Mouse (Mus musculus) lung, embryonic 14.5 days (tissue): ENCODE data around the gene Patl2. TPM values are rescaled to one million over a fixed set of nuclear protein-coding genes. Genes with fewer than 3 reads are reported as not detected.

ENCODE experiments used
- ATAC-seq: fragments of 200-750 bp; cut with Nextera tagmentation; 2 replicates; pipeline ENCODE4 v1.8.0; 2017; ENCODE audit warnings: mild to moderate bottlenecking, moderate TSS enrichment, moderate library complexity; ENCODE audit not compliant: insufficient read depth
- DNase-seq: peaks from one replicate; pipeline ENCODE4 v3.0.0-alpha.2; 2015
- H3K27ac ChIP-seq: fragments of 300-500 bp; sonication (generic); 2 replicates; pipeline ENCODE4 v1.5.1; 2014; ENCODE audit warnings: low read depth, mild to moderate bottlenecking, moderate library complexity
- H3K27me3 ChIP-seq: fragments of 300-500 bp; sonication (generic); 2 replicates; pipeline ENCODE4 v1.6.1; 2014; ENCODE audit warnings: low read length, control low read depth; ENCODE audit not compliant: insufficient read depth
- H3K36me3 ChIP-seq: fragments of 300-500 bp; sonication (generic); 2 replicates; pipeline ENCODE4 v1.6.1; 2014; ENCODE audit warnings: control low read depth; ENCODE audit not compliant: insufficient read depth
- H3K4me1 ChIP-seq: fragments of 300-500 bp; sonication (generic); 2 replicates; pipeline ENCODE4 v1.6.1; 2014; ENCODE audit warnings: antibody characterized with exemption, control low read depth; ENCODE audit not compliant: insufficient read depth
- H3K4me2 ChIP-seq: fragments of 300-500 bp; sonication (generic); 2 replicates; pipeline ENCODE4 v1.6.1; 2014; ENCODE audit warnings: mild to moderate bottlenecking
- H3K4me3 ChIP-seq: fragments of 300-500 bp; sonication (generic); 2 replicates; pipeline ENCODE4 v1.5.1; 2014; ENCODE audit warnings: low read depth, low read length
- H3K9ac ChIP-seq: fragments of 300-500 bp; sonication (generic); 2 replicates; pipeline ENCODE4 v1.6.1; 2014
- H3K9me3 ChIP-seq: fragments of 300-500 bp; sonication (generic); 2 replicates; pipeline ENCODE4 v1.6.1; 2016; ENCODE audit warnings: low read depth, low read length, control low read depth
- CTCF ChIP-seq: IDR thresholded peaks from 2 replicates; pipeline ENCODE4 v1.5.1; 2016; ENCODE audit warnings: antibody characterized with exemption, low read depth
- WGBS: fragments of 180-500 bp; shearing (Covaris S2); extraction: QIAGEN DNeasy Blood & Tissue Kit; methylation state at CpG from one replicate; pipeline ENCODE4 v1.1.7; 2014; 5-methylcytosine and 5-hydroxymethylcytosine counted together
- polyA plus RNA-seq: library from polyadenylated mRNA; unstranded; fragments of >200 nt; fragmentation: Nextera tagmentation; extraction: Ambion mirVana; gene quantifications from 2 replicates; pipeline ENCODE4 v1.2.1, GENCODE M21; 2014

Patl2 gene
- polyA plus RNA-seq, 1 experiment from 2014 or later = not detected

- no peaks in the 10 kb centered on the region for H3K27me3 ChIP-seq
- no peak overlapping the region for H3K27ac ChIP-seq
- DNase-seq = no peak
- no peak overlapping the region for H3K4me2 ChIP-seq
- WGBS = 77% methylated on average over 6 of the region's 6 CpGs
- ATAC-seq = no peak
- H3K36me3 ChIP-seq = peaks cover 5% of the 10 kb centered on the region; the same call in 1 of the 2 replicates
- H3K9me3 ChIP-seq = no peaks in the 10 kb centered on the region
- peaks cover 9% of the 10 kb centered on the region; the same call in 1 of the 2 replicates for H3K4me1 ChIP-seq
- H3K4me3 ChIP-seq = no peak overlapping the region
- TF ChIP-seq CTCF = no peak
- no peak overlapping the region for H3K9ac ChIP-seq
These were observed 26.3 kb downstream of the Patl2 start for GRCm38 (mm10) chr2:122159667-122160066.

GRCm38 (mm10) chr2:122158362-122158802 is 27.6 kb downstream of the Patl2 start:
- H3K9ac ChIP-seq = no peak overlapping the region
- peak; percentile 52 for DNase-seq
- no peak overlapping the region for H3K4me3 ChIP-seq
- peak overlapping the region; percentile 46; the same call in 1 of the 2 replicates for H3K27ac ChIP-seq
- peak; percentile 39; the same call in 1 of the 2 replicates for ATAC-seq
- TF ChIP-seq CTCF = no peak
- H3K27me3 ChIP-seq = no peaks in the 10 kb centered on the region
- peaks cover 9% of the 10 kb centered on the region for H3K36me3 ChIP-seq
- H3K9me3 ChIP-seq = no peaks in the 10 kb centered on the region
- H3K4me1 ChIP-seq = peaks cover 9% of the 10 kb centered on the region; the same call in 1 of the 2 replicates
- no peak overlapping the region for H3K4me2 ChIP-seq
- 25% methylated on average over 6 of the region's 6 CpGs for WGBS

GRCm38 (mm10) chr2:122157561-122157960 is 28.4 kb downstream of the Patl2 start:
- no peak for ATAC-seq
- H3K27ac ChIP-seq = no peak overlapping the region
- no peak for DNase-seq
- H3K4me2 ChIP-seq = no peak overlapping the region
- peaks cover 9% of the 10 kb centered on the region; the same call in 1 of the 2 replicates for H3K4me1 ChIP-seq
- H3K4me3 ChIP-seq = no peak overlapping the region
- no peak for TF ChIP-seq CTCF
- H3K9ac ChIP-seq = no peak overlapping the region
- H3K36me3 ChIP-seq = peaks cover 14% of the 10 kb centered on the region
- H3K9me3 ChIP-seq = no peaks in the 10 kb centered on the region
- no peaks in the 10 kb centered on the region for H3K27me3 ChIP-seq

- no peak overlapping the region for H3K4me3 ChIP-seq
- H3K27ac ChIP-seq = no peak overlapping the region
- no peaks in the 10 kb centered on the region for H3K9me3 ChIP-seq
- no peaks in the 10 kb centered on the region for H3K27me3 ChIP-seq
- TF ChIP-seq CTCF = no peak
- DNase-seq (no peak), ATAC-seq (no peak)
- 82% methylated on average over 4 of the region's 4 CpGs for WGBS
- H3K4me1 ChIP-seq = peaks cover 9% of the 10 kb centered on the region; the same call in 1 of the 2 replicates
- H3K36me3 ChIP-seq = peaks cover 23% of the 10 kb centered on the region
- no peak overlapping the region for H3K9ac ChIP-seq
- H3K4me2 ChIP-seq = no peak overlapping the region
These were observed 29.8 kb downstream of the Patl2 start for GRCm38 (mm10) chr2:122156051-122156700.

- Histone ChIP-seq H3K4me1 (peaks cover 9% of the 10 kb centered on the region; the same call in 1 of the 2 replicates), H3K9ac (no peak overlapping the region), H3K36me3 (peaks cover 23% of the 10 kb centered on the region), H3K4me2 (no peak overlapping the region), H3K27me3 (no peaks in the 10 kb centered on the region), H3K9me3 (no peaks in the 10 kb centered on the region), H3K4me3 (no peak overlapping the region), H3K27ac (no peak overlapping the region)
- no peak for DNase-seq
- no peak for ATAC-seq
- no peak for TF ChIP-seq CTCF
- 71% methylated on average over 2 of the region's 2 CpGs for WGBS
These were observed 30.7 kb downstream of the Patl2 start for GRCm38 (mm10) chr2:122155292-122155691.

GRCm38 (mm10) chr2:122154479-122154878 is 31.5 kb downstream of the Patl2 start:
- H3K27me3 ChIP-seq = no peaks in the 10 kb centered on the region
- 90% methylated on average over 2 of the region's 2 CpGs for WGBS
- H3K36me3 ChIP-seq = peaks cover 23% of the 10 kb centered on the region
- DNase-seq = no peak
- no peak overlapping the region for H3K9ac ChIP-seq
- TF ChIP-seq CTCF = no peak
- H3K9me3 ChIP-seq = no peaks in the 10 kb centered on the region
- H3K4me1 ChIP-seq = peaks cover 9% of the 10 kb centered on the region; the same call in 1 of the 2 replicates
- H3K4me3 ChIP-seq = no peak overlapping the region
- H3K27ac ChIP-seq = no peak overlapping the region
- no peak overlapping the region for H3K4me2 ChIP-seq
- no peak for ATAC-seq

- no peaks in the 10 kb centered on the region for H3K9me3 ChIP-seq
- TF ChIP-seq CTCF = no peak
- H3K27me3 ChIP-seq = no peaks in the 10 kb centered on the region
- ATAC-seq (no peak), DNase-seq (no peak)
- no peak overlapping the region for H3K4me2 ChIP-seq
- H3K4me1 ChIP-seq = peaks cover 10% of the 10 kb centered on the region; the same call in 1 of the 2 replicates
- WGBS = 79% methylated on average over 7 of the region's 7 CpGs
- no peak overlapping the region for H3K9ac ChIP-seq
- H3K27ac ChIP-seq = no peak overlapping the region
- peaks cover 23% of the 10 kb centered on the region for H3K36me3 ChIP-seq
- no peak overlapping the region for H3K4me3 ChIP-seq
These were observed 32.2 kb downstream of the Patl2 start for GRCm38 (mm10) chr2:122153681-122154365.
